19 mouse cellular contexts compared by ENCODE assay signal in the genomic region with DNA sequence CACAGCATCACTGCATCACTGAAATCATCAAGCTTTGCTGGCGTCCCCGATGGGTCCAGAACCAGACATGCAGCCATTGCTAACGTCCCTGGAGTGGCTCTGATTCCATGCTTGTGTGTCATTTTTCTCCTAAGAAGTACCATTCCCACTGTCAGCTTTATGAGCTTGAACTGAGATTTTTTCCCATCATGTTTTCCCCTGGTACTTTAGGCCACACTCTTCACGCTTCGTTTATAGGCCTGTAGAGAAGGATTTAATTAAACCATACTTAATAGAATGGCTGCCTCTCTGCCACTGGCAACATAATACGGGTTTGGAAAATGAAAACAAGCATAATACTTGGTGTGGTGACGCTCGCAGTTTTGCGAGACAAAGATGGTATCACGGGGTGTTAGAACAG. TPM values are rescaled to one million over a fixed set of nuclear protein-coding genes. Genes with fewer than 3 reads are reported as not detected.
A peak's percentile ranks its signal among the peaks of the same experiment; 100 is the strongest.
DNase-seq lines count a peak whose midpoint lies in the region; ATAC-seq lines count a peak whose summit lies in the region.
"Had no signal": no experiment of that assay in that cellular context is flagged by ENCODE, and none has a peak within 500 bp of the region (broad histone marks: within the 10 kb centered on the region; RNA-seq: fewer than 3 reads in every experiment).

No protein-coding gene starts in this region.

- no peaks in the 10 kb centered on the region for H3K9me3 ChIP-seq in hindbrain, embryonic 15.5 days
- H3K9me3 ChIP-seq in hindbrain, embryonic 11.5 days (ENCODE audit: control insufficient read depth, low read length), result no peaks in the 10 kb centered on the region
- no peaks in the 10 kb centered on the region for H3K9me3 ChIP-seq in neural tube, embryonic 13.5 days
- H3K9me3 ChIP-seq in neural tube, embryonic 14.5 days (ENCODE audit: control insufficient read depth, low read length), result no peaks in the 10 kb centered on the region
- H3K9me3 ChIP-seq: embryonic facial prominence, embryonic 10.5 days; forebrain, embryonic 13.5 days; heart, embryonic 10.5 days had no signal

- H3K4me3 ChIP-seq in hindbrain, embryonic 15.5 days, result no peak overlapping the region
- H3K4me3 ChIP-seq in hindbrain, embryonic 11.5 days (ENCODE audit: low read depth, low read length), result no peak overlapping the region
- H3K4me3 ChIP-seq in neural tube, embryonic 13.5 days, result no peak overlapping the region
- H3K4me3 ChIP-seq in neural tube, embryonic 14.5 days (ENCODE audit: low read depth, low read length), result no peak overlapping the region
- H3K4me3 ChIP-seq: embryonic facial prominence, embryonic 10.5 days; forebrain, embryonic 13.5 days; gastrocnemius, adult 2 months; heart, embryonic 10.5 days had no signal

- H3K9ac ChIP-seq in hindbrain, embryonic 15.5 days, result no peak overlapping the region
- H3K9ac ChIP-seq in hindbrain, embryonic 11.5 days (ENCODE audit: low read depth, low read length), result no peak overlapping the region
- H3K9ac ChIP-seq in neural tube, embryonic 13.5 days, result no peak overlapping the region
- no peak overlapping the region for H3K9ac ChIP-seq in neural tube, embryonic 14.5 days (replicated peaks; ENCODE audit: low read depth, low read length)
- H3K9ac ChIP-seq: forebrain, embryonic 13.5 days; forebrain, postnatal 0 days had no signal

- peak overlapping the region; percentile 39; the same call in 1 of the 2 replicates for H3K27ac ChIP-seq in hindbrain, embryonic 15.5 days (replicated peaks)
- H3K27ac ChIP-seq in hindbrain, embryonic 11.5 days (ENCODE audit: low read depth, low read length), result no peak overlapping the region
- H3K27ac ChIP-seq in neural tube, embryonic 13.5 days (replicated peaks), result peak overlapping the region; percentile 74
- H3K27ac ChIP-seq in neural tube, embryonic 14.5 days (ENCODE audit: low read depth, low read length), result no peak overlapping the region
- H3K27ac ChIP-seq: embryonic facial prominence, embryonic 10.5 days; forebrain, embryonic 13.5 days; gastrocnemius, adult 2 months; heart, embryonic 10.5 days had no signal

- 0 out of 2 replicates have a peak, but pooled peaks cover 8% of the 10 kb centered on the region for H3K4me1 ChIP-seq in hindbrain, embryonic 15.5 days (replicated peaks)
- H3K4me1 ChIP-seq in hindbrain, embryonic 11.5 days (replicated peaks; ENCODE audit: control insufficient read depth, insufficient read depth, low read length), result no peaks in the 10 kb centered on the region
- H3K4me1 ChIP-seq in neural tube, embryonic 13.5 days (replicated peaks), result peaks cover 13% of the 10 kb centered on the region; the same call in 1 of the 2 replicates
- H3K4me1 ChIP-seq in neural tube, embryonic 14.5 days (ENCODE audit: control insufficient read depth, insufficient read depth, low read length), result no peaks in the 10 kb centered on the region
- H3K4me1 ChIP-seq: embryonic facial prominence, embryonic 10.5 days; forebrain, embryonic 13.5 days; heart, embryonic 10.5 days had no signal

- H3K36me3 ChIP-seq in hindbrain, embryonic 15.5 days, result no peaks in the 10 kb centered on the region
- no peaks in the 10 kb centered on the region for H3K36me3 ChIP-seq in hindbrain, embryonic 11.5 days (ENCODE audit: control insufficient read depth, insufficient read depth, low read length)
- no peaks in the 10 kb centered on the region for H3K36me3 ChIP-seq in neural tube, embryonic 13.5 days
- H3K36me3 ChIP-seq in neural tube, embryonic 14.5 days (ENCODE audit: control insufficient read depth, insufficient read depth, low read length), result no peaks in the 10 kb centered on the region
- H3K36me3 ChIP-seq: embryonic facial prominence, embryonic 10.5 days; heart, embryonic 10.5 days had no signal

- no peak overlapping the region for H3K4me2 ChIP-seq in hindbrain, embryonic 15.5 days
- no peak overlapping the region for H3K4me2 ChIP-seq in hindbrain, embryonic 11.5 days (replicated peaks; ENCODE audit: low read depth, low read length)
- no peak overlapping the region for H3K4me2 ChIP-seq in neural tube, embryonic 13.5 days
- no peak overlapping the region for H3K4me2 ChIP-seq in neural tube, embryonic 14.5 days (ENCODE audit: low read depth, low read length)
- H3K4me2 ChIP-seq: forebrain, embryonic 13.5 days had no signal

- ATAC-seq in hindbrain, embryonic 15.5 days (ENCODE audit: low FRiP score, low read depth), result peak; percentile 38; the same call in 1 of the 2 replicates
- no peak for ATAC-seq in hindbrain, embryonic 11.5 days (ENCODE audit: low FRiP score)
- peak; percentile 71 for ATAC-seq in neural tube, embryonic 13.5 days (ENCODE audit: low read depth)
- peak; percentile 54; the same call in 1 of the 2 replicates for ATAC-seq in neural tube, embryonic 14.5 days (ENCODE audit: low read depth)
- ATAC-seq: forebrain, embryonic 13.5 days; forebrain, postnatal 0 days; intestine, postnatal 0 days had no signal

- no peaks in the 10 kb centered on the region for H3K27me3 ChIP-seq in hindbrain, embryonic 15.5 days
- no peaks in the 10 kb centered on the region for H3K27me3 ChIP-seq in hindbrain, embryonic 11.5 days (ENCODE audit: control insufficient read depth, insufficient read depth, low read length)
- no peaks in the 10 kb centered on the region for H3K27me3 ChIP-seq in neural tube, embryonic 13.5 days
- no peaks in the 10 kb centered on the region for H3K27me3 ChIP-seq in neural tube, embryonic 14.5 days (ENCODE audit: control insufficient read depth, insufficient read depth, low read length)
- H3K27me3 ChIP-seq: forebrain, embryonic 13.5 days had no signal

- 50% methylated on average over 10 of the region's 10 CpGs for WGBS in hindbrain, embryonic 15.5 days
- 86% methylated on average over 10 of the region's 10 CpGs for WGBS in hindbrain, embryonic 11.5 days
- 55% methylated on average over 10 of the region's 10 CpGs for WGBS in neural tube, embryonic 13.5 days
- WGBS in neural tube, embryonic 14.5 days, result 37% methylated on average over 10 of the region's 10 CpGs

- intact Hi-C loops in heart, postnatal 36 days (cut with DNase I), result no loop called here

- DNase-seq in hindbrain, embryonic 11.5 days (ENCODE audit: low spot score), result no peak
- DNase-seq in neural tube, embryonic 10.5 days (ENCODE audit: extremely low spot score, low spot score), result no peak
- DNase-seq in heart, postnatal 36 days, result no peak
- DNase-seq: adrenal gland, adult 2 months; adrenal gland, postnatal 25 days; cerebellum, adult 2 months; cerebellum, postnatal 10 days; forebrain, postnatal 0 days; gastrocnemius, adult 2 months; gastrocnemius, postnatal 25 days; heart, adult 18-20 months; heart, postnatal 10 days had no signal

RNA-seq across cellular contexts. Expression of a gene that starts 41.3 kb away (rescaled TPM):
- polyA plus RNA-seq in hindbrain, embryonic 15.5 days (2015; fragmentation: Nextera tagmentation; extraction: Ambion mirVana), result 2.7 and 3.4 TPM in 2 replicates
- 2.4 and 2.5 TPM in 2 replicates for polyA plus RNA-seq in hindbrain, embryonic 11.5 days (2014; fragmentation: Nextera tagmentation; extraction: Ambion mirVana)
- 2.1 and 2.4 TPM in 2 replicates for polyA plus RNA-seq in neural tube, embryonic 13.5 days (2015; fragmentation: Nextera tagmentation; extraction: Ambion mirVana)
- polyA plus RNA-seq in neural tube, embryonic 14.5 days (2014; fragmentation: Nextera tagmentation; extraction: Ambion mirVana), result 2.7 and 3.5 TPM in 2 replicates
- 100 to 1,000 TPM; 181 to 191 TPM for total RNA-seq in heart, postnatal 36 days (2021)

RNA-seq across cellular contexts. Expression of a gene that starts 42.1 kb away (rescaled TPM):
- 7.2 and 9.4 TPM in 2 replicates for polyA plus RNA-seq in hindbrain, embryonic 15.5 days (2015; fragmentation: Nextera tagmentation; extraction: Ambion mirVana)
- 7.1 TPM in 2 replicates for polyA plus RNA-seq in hindbrain, embryonic 11.5 days (2014; fragmentation: Nextera tagmentation; extraction: Ambion mirVana)
- 4.3 and 8.7 TPM in 2 replicates for polyA plus RNA-seq in neural tube, embryonic 13.5 days (2015; fragmentation: Nextera tagmentation; extraction: Ambion mirVana)
- polyA plus RNA-seq in neural tube, embryonic 14.5 days (2014; fragmentation: Nextera tagmentation; extraction: Ambion mirVana), result 5.7 TPM in 2 replicates
- total RNA-seq in heart, postnatal 36 days (2021), result 100 to 1,000 TPM; 141 to 147 TPM

Comparison
In these comparisons a context has a peak if more than half of its experiments do, and no peak if none do; other contexts are left out.
1. H3K27ac ChIP-seq: peak in hindbrain, embryonic 15.5 days (single experiment) and neural tube, embryonic 13.5 days (single experiment); none in hindbrain, embryonic 11.5 days (single experiment) and neural tube, embryonic 14.5 days (single experiment).